Mouse (Mus musculus) hindbrain, postnatal 0 days (tissue): ENCODE results near the gene Wwox. TPM values are rescaled to one million over a fixed set of nuclear protein-coding genes. Genes with fewer than 3 reads are reported as not detected.

Experiments used
- ATAC-seq: fragments of 200-750 bp; cut with Nextera tagmentation; 2 replicates; pipeline ENCODE4 v1.8.0; 2017; ENCODE audit warnings: mild to moderate bottlenecking, moderate TSS enrichment, moderate library complexity
- DNase-seq: peaks from one replicate; pipeline ENCODE4 v3.0.0-alpha.2; 2015; ENCODE audit warnings: low spot score
- H3K27ac ChIP-seq: fragments of 300-500 bp; sonication (generic); 2 replicates; pipeline ENCODE4 v1.5.1; 2014; ENCODE audit warnings: mild to moderate bottlenecking
- H3K27me3 ChIP-seq: fragments of 300-500 bp; sonication (generic); 2 replicates; pipeline ENCODE4 v1.6.1; 2014; ENCODE audit warnings: low read length, mixed read lengths; ENCODE audit not compliant: insufficient read depth
- H3K36me3 ChIP-seq: fragments of 300-500 bp; sonication (generic); 2 replicates; pipeline ENCODE4 v1.6.1; 2014; ENCODE audit warnings: low read length, mixed read lengths; ENCODE audit not compliant: insufficient read depth
- H3K4me1 ChIP-seq: fragments of 300-500 bp; sonication (generic); 2 replicates; pipeline ENCODE4 v1.6.1; 2014; ENCODE audit warnings: antibody characterized with exemption, low read length, mixed read lengths; ENCODE audit not compliant: insufficient read depth
- H3K4me2 ChIP-seq: fragments of 300-500 bp; sonication (generic); 2 replicates; pipeline ENCODE4 v1.6.1; 2014; ENCODE audit warnings: low read depth, mild to moderate bottlenecking, low read length, moderate library complexity, mixed read lengths
- H3K4me3 ChIP-seq: fragments of 300-500 bp; sonication (generic); 2 replicates; pipeline ENCODE4 v1.5.1; 2014; ENCODE audit warnings: low read length
- H3K9ac ChIP-seq: fragments of 300-500 bp; sonication (generic); replicated peaks from 2 replicates; pipeline ENCODE4 v1.6.1; 2014; ENCODE audit warnings: mild to moderate bottlenecking, low read length, moderate library complexity, mixed read lengths
- H3K9me3 ChIP-seq: fragments of 300-500 bp; sonication (generic); 2 replicates; pipeline ENCODE4 v1.6.1; 2016; ENCODE audit warnings: low read length, mixed read lengths
- CTCF ChIP-seq: IDR thresholded peaks from 2 replicates; pipeline ENCODE4 v1.5.1; 2016; ENCODE audit warnings: antibody characterized with exemption, control low read depth, low read depth
- WGBS: fragments of 180-500 bp; shearing (Covaris S2); extraction: QIAGEN DNeasy Blood & Tissue Kit; methylation state at CpG from one replicate; pipeline ENCODE4 v1.1.7; 2014; 5-methylcytosine and 5-hydroxymethylcytosine counted together
- polyA plus RNA-seq: library from polyadenylated mRNA; unstranded; fragments of >200 nt; fragmentation: Nextera tagmentation; extraction: Ambion mirVana; gene quantifications from 2 replicates; pipeline ENCODE4 v1.2.1, GENCODE M21; 2015
- total RNA-seq: library from RNA; depleted of rRNA; stranded (reverse); fragments of >200 nt; gene quantifications from 2 replicates; pipeline ENCODE4 v1.2.3, GENCODE M21; 2014

Gene Wwox
- total and polyA plus RNA-seq, 2 experiments from 2014 or later, result 17.1 to 19.8 TPM

DNA sequence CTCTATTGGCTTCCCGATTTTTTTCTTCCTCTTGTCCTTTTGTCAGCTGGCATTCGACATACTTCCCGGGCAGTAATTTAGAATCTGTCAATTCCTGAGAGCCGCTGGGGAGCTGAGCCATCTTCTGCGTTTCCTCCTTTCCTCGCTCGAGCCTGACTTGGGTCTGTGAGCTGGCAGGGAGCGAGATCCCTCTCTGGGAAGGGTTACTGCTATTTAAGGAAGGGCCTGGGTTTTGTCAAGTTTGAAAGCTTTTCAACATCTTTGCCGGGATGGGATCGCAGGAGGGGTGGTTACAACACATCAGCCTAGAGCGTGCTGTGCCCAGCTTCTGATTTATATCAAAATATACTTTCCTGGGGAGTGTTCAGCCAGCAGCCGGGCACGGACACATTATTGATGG lies 725.4 kb downstream of the Wwox start:
- no peak for DNase-seq
- WGBS, result 18% methylated on average over 13 of the region's 13 CpGs
- no peak for ATAC-seq
- Histone ChIP-seq H3K4me2 (no peak overlapping the region), H3K4me1 (no peaks in the 10 kb centered on the region), H3K27ac (no peak overlapping the region), H3K9ac (no peak overlapping the region), H3K36me3 (no peaks in the 10 kb centered on the region), H3K9me3 (no peaks in the 10 kb centered on the region), H3K27me3 (no peaks in the 10 kb centered on the region), H3K4me3 (no peak overlapping the region)
- TF ChIP-seq CTCF, result no peak

DNA sequence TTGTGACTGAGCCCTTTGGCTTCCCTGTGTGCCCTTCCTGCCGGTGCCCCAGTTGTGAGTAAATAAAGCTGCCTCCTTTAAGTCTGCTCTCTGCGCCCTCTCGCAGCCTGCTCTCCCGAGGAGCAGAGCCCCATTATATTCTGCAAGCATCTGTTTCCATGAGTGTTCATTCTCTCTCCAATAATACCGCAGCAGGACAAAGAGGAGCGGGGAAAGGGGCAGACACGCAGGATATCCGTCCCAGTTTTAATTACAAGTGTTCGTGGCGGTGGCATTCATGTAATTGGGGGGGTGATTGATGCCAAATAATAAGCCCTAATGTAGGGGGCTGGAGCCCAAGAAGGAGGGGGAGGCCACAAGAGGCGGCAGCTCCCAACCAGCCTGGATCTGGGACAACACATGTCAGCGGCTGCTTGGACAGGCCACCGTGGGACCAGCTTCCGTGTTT lies 734.2 kb downstream of the Wwox start:
- no peak for TF ChIP-seq CTCF
- 13% methylated on average over 14 of the region's 14 CpGs for WGBS
- peaks cover 10% of the 10 kb centered on the region; the same call in 1 of the 2 replicates for H3K4me1 ChIP-seq
- H3K27ac ChIP-seq, result no peak overlapping the region; the same call in 1 of the 2 replicates
- H3K4me2 ChIP-seq, result peak overlapping the region; percentile 35
- peak; percentile 53 for DNase-seq
- 0 out of 2 replicates have a peak overlapping the region, but pooled peaks have one; percentile 9 for H3K9ac ChIP-seq
- H3K4me3 ChIP-seq, result no peak overlapping the region
- no peaks in the 10 kb centered on the region for H3K36me3 ChIP-seq
- 0 out of 2 replicates have a peak, but pooled peaks have one; percentile 38 for ATAC-seq
- H3K27me3 ChIP-seq, result no peaks in the 10 kb centered on the region
- no peaks in the 10 kb centered on the region for H3K9me3 ChIP-seq

DNA sequence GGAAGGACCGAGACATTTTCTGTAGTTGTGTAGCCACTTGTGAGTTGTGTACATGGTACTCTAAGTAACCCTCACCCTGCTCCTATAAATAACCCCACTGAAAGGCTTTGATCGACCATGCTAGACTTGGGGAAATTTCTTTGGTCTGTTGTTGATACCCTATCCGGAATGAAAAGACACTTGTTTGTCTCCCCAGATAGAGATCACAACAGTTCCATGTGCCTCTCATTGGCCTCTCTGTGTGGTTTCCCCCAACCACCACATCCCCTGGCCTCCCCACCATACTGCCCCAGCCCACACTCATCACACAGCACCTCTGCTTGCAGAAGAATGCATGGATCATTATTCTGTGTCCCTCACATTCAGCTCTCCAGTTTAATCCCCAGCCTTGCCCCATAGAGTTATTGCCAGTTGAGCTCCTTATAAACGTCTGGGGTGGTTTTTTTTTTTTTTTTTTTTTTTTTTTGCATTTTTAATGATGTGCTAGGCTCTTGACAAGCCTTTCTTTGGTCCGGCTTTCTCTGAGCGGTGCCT lies 746.0 kb downstream of the Wwox start:
- ATAC-seq (no peak), DNase-seq (no peak)
- H3K4me3 ChIP-seq, result no peak overlapping the region
- no peak overlapping the region for H3K27ac ChIP-seq
- TF ChIP-seq CTCF, result no peak
- H3K9me3 ChIP-seq, result no peaks in the 10 kb centered on the region
- H3K27me3 ChIP-seq, result no peaks in the 10 kb centered on the region
- 77% methylated on average over 6 of the region's 6 CpGs for WGBS
- no peaks in the 10 kb centered on the region for H3K36me3 ChIP-seq
- no peak overlapping the region for H3K9ac ChIP-seq
- H3K4me1 ChIP-seq, result no peaks in the 10 kb centered on the region
- no peak overlapping the region for H3K4me2 ChIP-seq

DNA sequence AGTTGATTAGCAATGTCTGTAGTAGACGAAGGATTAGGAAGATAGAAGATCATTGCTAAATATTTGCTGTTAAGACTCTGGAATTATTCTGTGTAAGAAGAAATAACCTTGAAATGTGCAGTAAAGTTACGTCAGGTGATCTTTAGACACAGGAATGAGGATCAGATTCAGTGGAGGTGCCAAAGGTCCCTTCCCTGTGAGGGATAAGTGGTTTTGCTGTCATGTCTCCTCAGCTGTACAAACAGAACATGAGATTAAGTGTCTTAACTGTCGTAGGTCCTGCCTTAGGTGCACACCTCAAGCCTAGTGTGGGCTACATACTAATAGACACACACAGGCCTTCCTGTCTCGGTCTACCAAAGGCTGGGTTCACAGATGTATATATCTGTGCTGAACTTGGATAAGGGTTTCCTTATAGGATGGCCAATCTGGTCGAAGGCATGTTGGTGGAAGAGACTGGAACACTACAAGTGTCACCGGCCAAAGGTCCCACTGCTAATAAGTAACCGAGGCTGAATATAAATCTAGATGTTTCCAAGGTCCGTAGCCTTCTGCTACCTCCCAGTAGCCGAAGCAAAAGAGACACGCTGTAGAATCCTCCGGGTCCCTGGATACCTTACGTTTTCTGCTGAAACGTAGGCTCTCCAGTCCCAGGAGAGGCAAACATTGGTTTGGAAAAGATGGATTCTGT lies 746.8 kb downstream of the Wwox start:
- DNase-seq (no peak), ATAC-seq (no peak)
- Histone ChIP-seq H3K9ac (no peak overlapping the region), H3K9me3 (no peaks in the 10 kb centered on the region), H3K36me3 (no peaks in the 10 kb centered on the region), H3K4me3 (no peak overlapping the region), H3K4me1 (no peaks in the 10 kb centered on the region), H3K27ac (no peak overlapping the region), H3K4me2 (no peak overlapping the region), H3K27me3 (no peaks in the 10 kb centered on the region)
- TF ChIP-seq CTCF, result no peak
- WGBS, result 74% methylated on average over 13 of the region's 13 CpGs

DNA sequence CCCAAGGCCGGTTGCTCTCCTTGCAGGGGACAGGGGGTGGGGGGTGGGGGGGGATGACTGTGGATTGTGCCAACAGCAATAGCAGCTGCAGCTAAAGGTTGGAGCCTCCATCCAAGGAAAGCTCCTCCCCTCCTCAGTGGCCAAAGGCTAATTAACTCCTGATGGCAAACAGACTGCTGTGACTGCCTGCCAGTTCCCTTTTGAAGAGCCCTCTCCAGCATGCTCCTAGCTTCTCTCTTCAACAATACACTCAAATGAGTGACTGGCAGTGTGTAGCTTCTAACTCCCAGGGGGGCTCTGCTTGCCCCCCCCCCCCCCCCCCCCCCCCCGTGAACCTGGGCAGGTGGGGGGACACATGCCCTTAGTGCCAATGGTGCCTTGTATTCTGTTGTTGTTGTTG lies 747.4 kb downstream of the Wwox start:
- Histone ChIP-seq H3K9ac (no peak overlapping the region), H3K4me2 (no peak overlapping the region), H3K27ac (no peak overlapping the region), H3K4me1 (no peaks in the 10 kb centered on the region), H3K36me3 (no peaks in the 10 kb centered on the region), H3K9me3 (no peaks in the 10 kb centered on the region), H3K27me3 (no peaks in the 10 kb centered on the region), H3K4me3 (no peak overlapping the region)
- no peak for TF ChIP-seq CTCF
- DNase-seq (peak; percentile 58), ATAC-seq (0 out of 2 replicates have a peak, but pooled peaks have one; percentile 35)
- WGBS, result 33% methylated on average over 1 of the region's 2 CpGs

DNA sequence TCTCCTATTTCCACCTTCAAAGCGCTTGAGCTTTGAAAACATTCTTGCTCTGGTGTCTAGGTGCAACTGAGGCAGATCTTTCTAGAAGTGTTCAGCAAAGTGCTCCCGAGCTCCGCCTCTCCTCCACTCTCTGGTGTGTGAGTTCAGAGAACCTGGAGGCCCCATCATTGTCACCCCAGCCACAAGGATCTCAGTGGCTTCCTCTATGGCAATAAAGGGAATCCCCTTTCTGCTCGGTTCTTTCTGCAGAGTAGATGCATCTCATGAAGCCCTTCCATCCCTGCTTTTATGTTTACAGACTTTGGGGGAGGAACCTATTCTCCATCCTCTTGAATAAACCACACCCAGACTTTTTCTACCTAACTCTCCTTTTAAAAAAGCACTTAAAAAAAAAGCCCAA lies 749.0 kb downstream of the Wwox start:
- H3K36me3 ChIP-seq, result no peaks in the 10 kb centered on the region
- ATAC-seq (no peak), DNase-seq (no peak)
- H3K4me3 ChIP-seq, result no peak overlapping the region
- H3K4me1 ChIP-seq, result no peaks in the 10 kb centered on the region
- TF ChIP-seq CTCF, result no peak
- no peak overlapping the region for H3K4me2 ChIP-seq
- H3K9ac ChIP-seq, result no peak overlapping the region
- 88% methylated on average over 4 of the region's 4 CpGs for WGBS
- no peaks in the 10 kb centered on the region for H3K9me3 ChIP-seq
- H3K27ac ChIP-seq, result no peak overlapping the region
- H3K27me3 ChIP-seq, result no peaks in the 10 kb centered on the region

DNA sequence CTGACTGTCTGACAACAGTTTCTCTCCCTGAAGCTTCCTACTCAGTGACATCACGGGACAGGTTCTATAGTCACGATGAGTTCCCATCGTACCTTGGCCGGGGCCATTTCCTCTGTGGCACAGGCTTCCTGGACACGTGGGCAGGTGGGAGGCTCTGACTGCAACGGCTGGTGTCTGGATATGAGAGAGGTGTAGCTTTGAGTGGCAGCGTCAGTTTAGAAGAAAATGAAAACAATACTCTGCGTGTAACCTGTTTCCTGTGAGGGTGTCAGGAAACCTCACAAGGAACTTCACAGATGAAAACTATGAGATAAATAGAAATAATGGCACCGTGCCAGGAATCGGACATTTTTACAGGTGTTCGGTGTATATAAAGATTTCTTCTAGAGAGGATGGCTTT lies 750.4 kb downstream of the Wwox start:
- ATAC-seq, result no peak
- H3K27ac ChIP-seq, result no peak overlapping the region
- H3K9me3 ChIP-seq, result no peaks in the 10 kb centered on the region
- no peak for TF ChIP-seq CTCF
- H3K4me2 ChIP-seq, result no peak overlapping the region
- H3K36me3 ChIP-seq, result no peaks in the 10 kb centered on the region
- H3K4me3 ChIP-seq, result no peak overlapping the region
- no peaks in the 10 kb centered on the region for H3K27me3 ChIP-seq
- 83% methylated on average over 11 of the region's 11 CpGs for WGBS
- no peak overlapping the region for H3K9ac ChIP-seq
- no peaks in the 10 kb centered on the region for H3K4me1 ChIP-seq
- no peak for DNase-seq
